Mouse (Mus musculus) liver, embryonic 11.5 days (tissue): ENCODE data around the gene Amt. TPM values are rescaled to one million over a fixed set of nuclear protein-coding genes. Genes with fewer than 3 reads are reported as not detected.
A peak's percentile ranks its signal among the peaks of the same experiment; 100 is the strongest.

ENCODE experiments used
- ATAC-seq: fragments of 200-750 bp; cut with Nextera tagmentation; replicated peaks from 2 replicates; pipeline ENCODE4 v1.8.0; 2017; ENCODE audit warnings: moderate number of reproducible peaks, mild to moderate bottlenecking, moderate TSS enrichment, moderate library complexity; ENCODE audit not compliant: low FRiP score
- DNase-seq: peaks from one replicate; pipeline ENCODE4 v3.0.0-alpha.2; 2017; ENCODE audit warnings: low spot score
- H3K27ac ChIP-seq: fragments of 300-500 bp; sonication (generic); 2 replicates; pipeline ENCODE4 v1.5.1; 2014; ENCODE audit warnings: mild to moderate bottlenecking, low read depth, low read length, control low read depth
- H3K27me3 ChIP-seq: fragments of 300-500 bp; sonication (generic); replicated peaks from 2 replicates; pipeline ENCODE4 v1.6.1; 2014; ENCODE audit warnings: low read length, mixed read lengths; ENCODE audit not compliant: control insufficient read depth, insufficient read depth
- H3K36me3 ChIP-seq: fragments of 300-500 bp; sonication (generic); 2 replicates; pipeline ENCODE4 v1.6.1; 2014; ENCODE audit warnings: mild to moderate bottlenecking, low read length, moderate library complexity, mixed read lengths; ENCODE audit not compliant: control insufficient read depth, insufficient read depth
- H3K4me1 ChIP-seq: fragments of 300-500 bp; sonication (generic); replicated peaks from 2 replicates; pipeline ENCODE4 v1.6.1; 2014; ENCODE audit warnings: low read length, mixed read lengths; ENCODE audit not compliant: control insufficient read depth, insufficient read depth
- H3K4me2 ChIP-seq: fragments of 300-500 bp; sonication (generic); 2 replicates; pipeline ENCODE4 v1.6.1; 2014; ENCODE audit warnings: mild to moderate bottlenecking, control low read depth, moderate library complexity
- H3K4me3 ChIP-seq: fragments of 300-500 bp; sonication (generic); 2 replicates; pipeline ENCODE4 v1.5.1; 2014; ENCODE audit warnings: low read depth, low read length, control low read depth
- H3K9ac ChIP-seq: fragments of 300-500 bp; sonication (generic); 2 replicates; pipeline ENCODE4 v1.6.1; 2014; ENCODE audit warnings: low read depth, low read length, control low read depth
- H3K9me3 ChIP-seq: fragments of 300-500 bp; sonication (generic); 2 replicates; pipeline ENCODE4 v1.6.1; 2016; ENCODE audit warnings: low read length, inconsistent platforms, mixed read lengths; ENCODE audit not compliant: control insufficient read depth
- WGBS: fragments of 180-500 bp; shearing (Covaris S2); extraction: QIAGEN DNeasy Blood & Tissue Kit; methylation state at CpG from one replicate; pipeline ENCODE4 v1.1.7; 2014; 5-methylcytosine and 5-hydroxymethylcytosine counted together
- polyA plus RNA-seq: library from polyadenylated mRNA; unstranded; fragments of >200 nt; fragmentation: Nextera tagmentation; extraction: Ambion mirVana; gene quantifications from 2 replicates; pipeline ENCODE4 v1.2.1, GENCODE M21; 2014

Gene Amt
- polyA plus RNA-seq, 1 experiment from 2014 or later: 16.0 TPM

DNA sequence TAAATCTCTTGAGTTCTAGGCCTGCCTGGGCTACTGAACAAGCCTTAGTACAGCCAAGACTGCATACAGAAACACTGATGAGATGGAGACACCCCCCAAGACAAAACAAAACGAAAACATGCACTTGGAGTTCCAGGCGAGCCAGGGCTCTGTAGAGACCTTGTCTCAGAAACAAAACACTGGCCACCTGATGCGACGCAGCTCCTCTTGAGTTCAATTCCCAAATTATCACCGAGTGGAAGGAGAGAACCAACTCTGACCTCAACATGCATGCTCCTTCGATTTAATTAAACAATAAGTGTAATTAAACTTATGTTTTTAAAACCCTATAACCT lies 41.9 kb downstream of the Amt start:
- Histone ChIP-seq H3K9me3 (no peaks in the 10 kb centered on the region), H3K36me3 (peaks cover 21% of the 10 kb centered on the region), H3K4me3 (peak overlapping the region; percentile 71), H3K27ac (peak overlapping the region; percentile 98), H3K27me3 (no peaks in the 10 kb centered on the region), H3K4me1 (peaks cover 37% of the 10 kb centered on the region), H3K9ac (peak overlapping the region; percentile 89), H3K4me2 (peak overlapping the region; percentile 74)
- DNase-seq (peak; percentile 38), ATAC-seq (no peak)
- 25% methylated on average over 6 of the region's 6 CpGs for WGBS

DNA sequence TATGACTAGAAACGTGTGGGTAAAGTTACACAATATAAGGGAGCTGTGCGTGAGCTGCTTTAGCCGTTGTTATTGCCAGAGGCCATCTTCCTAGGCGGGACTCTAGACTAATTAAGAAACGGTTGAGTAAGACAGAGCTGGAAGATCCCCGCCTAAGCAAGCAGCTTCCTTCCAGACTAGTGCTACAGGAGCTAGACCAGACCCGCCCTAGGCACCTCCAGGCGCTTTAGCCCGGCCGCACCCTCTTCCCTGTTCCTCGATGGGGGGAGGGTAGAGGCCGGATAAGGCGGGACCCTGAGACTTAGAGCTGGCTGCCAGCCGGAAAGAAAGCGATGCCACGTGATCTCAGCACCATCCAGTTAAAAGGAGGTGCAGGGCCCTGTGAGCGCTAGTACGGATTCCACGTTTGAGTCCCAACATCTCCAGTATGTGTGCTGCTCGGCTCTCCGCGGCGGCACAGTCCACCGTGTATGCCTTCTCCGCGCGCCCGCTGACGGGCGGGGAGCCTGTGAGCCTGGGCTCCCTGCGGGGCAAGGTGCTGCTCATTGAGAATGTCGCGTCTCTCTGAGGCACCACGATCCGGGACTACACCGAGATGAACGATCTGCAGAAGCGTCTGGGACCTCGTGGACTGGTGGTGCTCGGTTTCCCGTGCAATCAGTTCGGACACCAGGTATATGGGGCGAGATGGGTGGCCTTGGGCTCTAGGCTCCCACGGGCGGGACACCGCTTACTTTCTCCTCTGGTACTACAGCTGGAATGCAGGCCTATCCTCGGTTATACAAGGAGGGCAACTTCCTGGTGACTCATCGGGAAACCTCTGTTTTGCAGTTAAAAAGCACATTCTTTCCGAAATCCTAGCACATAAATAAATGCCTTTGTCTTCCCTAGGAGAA lies 42.5 kb downstream of the Amt start, which contains the start of gene Gpx1:
Gene Gpx1, plus strand, starts transcription at position 18 of the 896 bp plus-strand sequence.
- H3K4me3 ChIP-seq: peak within 1 kb of the TSS; percentile 71
- peak within 1 kb of the TSS; percentile 74 for H3K4me2 ChIP-seq
- peak within 1 kb of the TSS; percentile 98 for H3K27ac ChIP-seq
- DNase-seq: peak; percentile 95
- peaks cover 21% of the 10 kb centered on the region for H3K36me3 ChIP-seq
- peak; percentile 93 for ATAC-seq
- H3K9me3 ChIP-seq: no peaks in the 10 kb centered on the region
- WGBS: under 1% methylated on average over 49 of the region's 49 CpGs
- peak within 1 kb of the TSS; percentile 89 for H3K9ac ChIP-seq
- H3K4me1 ChIP-seq: peaks cover 43% of the 10 kb centered on the region
- no peaks in the 10 kb centered on the region for H3K27me3 ChIP-seq

DNA sequence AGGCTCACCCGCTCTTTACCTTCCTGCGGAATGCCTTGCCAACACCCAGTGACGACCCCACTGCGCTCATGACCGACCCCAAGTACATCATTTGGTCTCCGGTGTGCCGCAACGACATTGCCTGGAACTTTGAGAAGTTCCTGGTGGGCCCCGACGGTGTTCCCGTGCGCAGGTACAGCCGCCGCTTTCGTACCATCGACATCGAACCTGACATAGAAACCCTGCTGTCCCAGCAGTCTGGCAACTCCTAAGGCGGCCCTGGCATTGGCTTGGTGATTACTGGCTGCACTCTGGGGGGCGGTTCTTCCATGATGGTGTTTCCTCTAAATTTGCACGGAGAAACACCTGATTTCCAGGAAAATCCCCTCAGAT lies 43.2 kb downstream of the Amt start:
- H3K4me3 ChIP-seq: peak overlapping the region; percentile 71
- H3K27me3 ChIP-seq: no peaks in the 10 kb centered on the region
- H3K9ac ChIP-seq: peak overlapping the region; percentile 89
- WGBS: 4% methylated on average over 20 of the region's 20 CpGs
- ATAC-seq: no peak
- peak overlapping the region; percentile 74 for H3K4me2 ChIP-seq
- H3K27ac ChIP-seq: peak overlapping the region; percentile 98
- H3K9me3 ChIP-seq: no peaks in the 10 kb centered on the region
- DNase-seq: peak; percentile 52
- H3K36me3 ChIP-seq: peaks cover 14% of the 10 kb centered on the region
- H3K4me1 ChIP-seq: peaks cover 48% of the 10 kb centered on the region

DNA sequence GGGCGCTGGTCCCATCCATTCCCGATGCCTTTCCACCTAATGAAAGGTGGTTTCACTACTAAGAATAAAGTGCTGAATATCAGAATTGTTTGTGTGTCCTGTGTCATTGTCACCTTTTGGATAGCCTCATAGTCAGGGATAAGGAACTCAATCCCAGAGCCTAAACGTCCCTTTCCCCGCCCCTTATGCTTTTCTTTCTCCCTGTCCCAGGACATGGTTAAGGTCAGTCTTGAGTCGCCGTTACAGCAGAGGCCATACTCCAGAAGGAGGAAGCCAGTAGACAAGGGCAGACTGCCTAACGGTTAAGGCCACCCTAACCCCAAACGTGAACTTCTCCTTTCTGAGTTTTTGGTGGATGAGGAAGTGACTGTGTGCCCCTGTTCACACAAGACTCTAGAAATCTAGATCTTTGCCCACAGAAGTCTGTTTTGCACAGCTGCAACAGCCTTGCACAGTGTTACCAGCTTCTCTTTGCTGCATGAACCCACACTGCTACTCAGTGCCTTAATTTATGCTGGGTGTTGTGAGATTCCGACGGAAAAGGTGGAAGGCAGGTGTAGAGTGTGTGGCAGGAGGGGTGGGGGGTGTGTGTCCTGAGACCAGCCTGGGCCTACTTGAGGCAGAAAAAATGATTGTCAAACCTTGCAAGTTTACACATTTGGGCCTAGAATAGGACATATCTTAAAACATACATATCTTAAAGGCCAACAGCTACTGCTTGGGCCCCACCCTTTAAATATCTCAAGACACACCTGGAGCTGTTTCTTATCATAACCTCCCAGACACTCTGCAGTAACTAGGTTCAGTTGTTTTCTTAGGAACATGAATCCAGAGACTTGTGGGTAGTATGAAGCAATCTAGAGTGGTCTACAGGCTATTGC lies 43.8 kb downstream of the Amt start:
- peak overlapping the region; percentile 98 for H3K27ac ChIP-seq
- peak overlapping the region; percentile 89 for H3K9ac ChIP-seq
- peaks cover 7% of the 10 kb centered on the region for H3K36me3 ChIP-seq
- DNase-seq (peak; percentile 65), ATAC-seq (peak; percentile 71)
- peak overlapping the region; percentile 71 for H3K4me3 ChIP-seq
- peak overlapping the region; percentile 74 for H3K4me2 ChIP-seq
- peaks cover 48% of the 10 kb centered on the region for H3K4me1 ChIP-seq
- no peaks in the 10 kb centered on the region for H3K9me3 ChIP-seq
- whole genome bisulfite sequencing: 25% methylated on average over 10 of the region's 10 CpGs
- H3K27me3 ChIP-seq: no peaks in the 10 kb centered on the region

DNA sequence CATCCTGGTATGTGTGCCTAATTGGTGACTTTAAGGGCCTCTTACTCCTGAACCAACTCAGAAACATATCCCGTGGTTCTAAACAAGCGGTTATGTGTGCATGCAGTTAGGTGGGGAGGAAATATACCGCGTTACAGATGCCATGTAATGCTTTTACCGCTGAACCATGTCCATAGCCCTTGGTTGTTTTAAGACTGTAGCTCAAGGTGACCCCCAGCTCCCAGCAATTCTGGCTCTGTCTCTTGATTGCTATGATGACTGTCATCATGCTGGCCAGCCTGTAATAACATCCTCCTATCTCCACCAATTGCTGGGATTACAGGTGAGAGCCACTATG lies 44.5 kb downstream of the Amt start:
- WGBS: 63% methylated on average over 5 of the region's 5 CpGs
- Histone ChIP-seq H3K9me3 (no peaks in the 10 kb centered on the region), H3K27me3 (no peaks in the 10 kb centered on the region), H3K4me2 (peak overlapping the region; percentile 74), H3K9ac (peak overlapping the region; percentile 89), H3K27ac (peak overlapping the region; percentile 98), H3K4me3 (peak overlapping the region; percentile 71), H3K36me3 (peaks cover 6% of the 10 kb centered on the region), H3K4me1 (peaks cover 48% of the 10 kb centered on the region)
- ATAC-seq (no peak), DNase-seq (no peak)

DNA sequence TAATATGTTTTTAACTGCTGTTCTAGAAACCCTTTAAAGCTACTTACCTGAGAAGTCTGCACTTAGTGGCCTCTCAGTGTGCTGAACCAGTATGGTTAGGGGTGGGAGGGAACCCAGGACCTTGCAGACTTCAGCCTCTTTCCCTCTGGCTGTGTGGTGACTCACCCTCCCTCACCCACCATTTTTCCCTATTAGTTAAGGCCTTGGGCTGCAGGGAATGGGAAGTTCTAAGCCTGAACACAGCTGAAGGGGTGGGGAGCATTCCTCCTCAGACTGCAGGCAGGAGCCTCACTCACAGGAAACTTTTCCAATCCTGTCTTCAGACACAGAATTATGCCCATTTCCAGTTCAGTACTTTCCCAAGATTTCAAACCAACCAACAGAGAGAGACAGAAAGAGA lies 45.1 kb downstream of the Amt start:
- Histone ChIP-seq H3K4me1 (peaks cover 48% of the 10 kb centered on the region), H3K27ac (peak overlapping the region; percentile 98), H3K4me2 (peak overlapping the region; percentile 74), H3K27me3 (no peaks in the 10 kb centered on the region), H3K9ac (peak overlapping the region; percentile 89), H3K36me3 (peaks cover 4% of the 10 kb centered on the region; the same call in 1 of the 2 replicates), H3K9me3 (no peaks in the 10 kb centered on the region), H3K4me3 (peak overlapping the region; percentile 71)
- ATAC-seq (no peak), DNase-seq (no peak)

DNA sequence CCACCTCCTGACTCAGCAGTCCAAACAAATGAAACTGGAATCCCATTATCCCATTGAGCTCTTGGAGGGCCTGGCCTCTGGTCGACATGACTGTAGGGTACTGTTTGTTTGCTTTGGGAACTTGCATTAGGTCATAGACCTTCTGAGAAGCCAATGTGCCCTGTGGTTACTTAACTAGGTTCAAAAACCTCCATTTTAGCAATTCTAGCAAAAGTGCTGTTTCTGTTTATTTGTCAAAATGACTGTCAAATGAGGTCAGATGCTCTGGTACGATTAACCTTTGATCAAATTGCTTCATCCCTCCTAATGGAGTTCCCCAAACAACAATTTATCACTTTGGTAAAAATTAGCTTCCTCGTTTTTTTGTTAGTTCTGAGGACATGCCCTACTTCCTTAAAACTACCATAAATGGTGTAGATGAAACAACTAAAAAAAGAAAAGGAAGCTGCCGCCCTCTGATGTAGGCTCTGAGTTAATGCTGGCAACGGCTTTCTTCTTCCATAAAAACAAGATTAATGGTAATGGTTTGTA lies 45.7 kb downstream of the Amt start:
- no peaks in the 10 kb centered on the region for H3K27me3 ChIP-seq
- peak overlapping the region; percentile 89 for H3K9ac ChIP-seq
- H3K27ac ChIP-seq: peak overlapping the region; percentile 98
- DNase-seq (no peak), ATAC-seq (no peak)
- peaks cover 4% of the 10 kb centered on the region; the same call in 1 of the 2 replicates for H3K36me3 ChIP-seq
- peaks cover 48% of the 10 kb centered on the region for H3K4me1 ChIP-seq
- 27% methylated on average over 5 of the region's 5 CpGs for WGBS
- peak overlapping the region; percentile 74 for H3K4me2 ChIP-seq
- no peaks in the 10 kb centered on the region for H3K9me3 ChIP-seq
- no peak overlapping the region for H3K4me3 ChIP-seq

DNA sequence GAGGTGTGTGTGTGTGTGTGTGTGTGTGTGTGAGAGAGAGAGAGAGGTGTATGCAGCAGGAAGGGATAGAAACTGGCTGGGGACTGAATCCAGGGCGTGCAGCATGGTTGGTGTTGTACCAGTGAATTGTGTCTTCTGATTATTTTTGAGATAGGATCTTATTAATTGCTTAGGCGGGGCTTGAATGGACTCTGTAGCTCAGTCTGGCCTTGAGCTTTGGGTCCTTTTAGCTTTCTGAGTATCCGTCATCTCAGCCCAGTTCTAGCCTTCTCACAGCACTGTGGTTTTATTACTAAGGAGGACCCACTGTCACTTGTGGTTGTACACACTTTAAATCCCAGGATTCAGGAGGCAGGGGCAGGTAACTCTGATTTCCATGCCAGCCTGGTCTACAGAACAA lies 46.7 kb downstream of the Amt start:
- Histone ChIP-seq H3K27ac (peak overlapping the region; percentile 98), H3K4me2 (peak overlapping the region; percentile 8; the same call in 1 of the 2 replicates), H3K27me3 (no peaks in the 10 kb centered on the region), H3K9ac (peak overlapping the region; percentile 30; the same call in 1 of the 2 replicates), H3K36me3 (peaks cover 4% of the 10 kb centered on the region; the same call in 1 of the 2 replicates), H3K4me3 (no peak overlapping the region), H3K4me1 (peaks cover 46% of the 10 kb centered on the region), H3K9me3 (no peaks in the 10 kb centered on the region)
- no peak for DNase-seq
- 65% methylated on average over 3 of the region's 3 CpGs for WGBS
- no peak for ATAC-seq
